Mouse (Mus musculus) c-Kit-negative CD71-positive TER-119-positive erythroid progenitor cells, embryonic 14.5 days (primary cell): Measurements from ENCODE around the gene Vmn1r51.
"Not testable (repeated sequence)": the region's sequence is repeated elsewhere in the genome, so short reads cannot be mapped to it uniquely, and the experiment has no call there.

Source experiments
- DNase-seq: peaks from one replicate; pipeline ENCODE4 v3.0.0-alpha.2; 2013; ENCODE audit warnings: low read depth, low spot score

The Vmn1r51 gene

DNA sequence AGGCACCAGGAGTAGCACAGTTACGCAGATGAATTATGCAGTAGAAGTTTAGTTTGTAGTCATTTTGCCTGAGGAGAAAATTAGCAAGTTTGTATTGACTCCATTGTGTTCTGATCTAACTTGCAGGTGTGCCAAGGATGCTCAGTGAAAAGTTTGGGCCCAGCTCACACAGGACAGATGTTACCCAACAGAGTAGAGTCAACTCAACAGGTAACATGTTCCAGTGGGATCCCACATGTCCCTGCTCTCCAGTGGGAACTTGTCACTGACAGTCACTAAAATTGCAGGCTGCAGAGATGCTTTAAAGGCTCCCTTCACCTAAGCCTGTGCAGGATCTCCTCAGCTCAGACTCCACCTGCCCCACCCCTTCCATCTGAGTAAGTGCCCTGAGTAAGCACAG lies at the start of gene Vmn1r51:
Vmn1r51 (plus strand) TSS at position 301 of the 400 bp plus-strand sequence.
- not testable (repeated sequence) for DNase-seq

- no peak for DNase-seq
Observed at GRCm38 (mm10) chr6:90078406-90078805, 44.0 kb upstream of the Vmn1r51 start, which contains the start of gene Vmn1r49. Gene Vmn1r49 (minus strand): TSS chr6:90078506.

DNA sequence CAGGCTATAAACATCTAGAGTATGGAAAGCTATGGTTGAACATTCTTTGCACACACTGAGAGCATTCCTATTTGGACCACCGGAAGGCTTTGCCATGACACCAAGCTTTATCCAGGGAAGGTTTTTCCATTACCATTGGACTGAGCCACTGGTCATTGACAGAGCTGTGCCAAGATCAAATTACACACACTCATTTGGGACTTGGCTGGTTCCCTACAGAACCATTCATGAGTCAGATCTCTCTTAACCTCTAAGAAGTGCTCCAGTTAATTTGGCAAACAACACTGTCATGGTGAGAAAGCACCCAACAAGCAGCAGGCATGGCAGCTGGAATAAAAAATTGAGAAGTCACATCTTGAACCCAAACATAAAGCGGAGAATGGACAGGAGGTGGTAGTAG lies 21.8 kb upstream of the Vmn1r51 start:
- no peak for DNase-seq

GRCm38 (mm10) chr6:90101130-90101529 lies 21.3 kb upstream of the Vmn1r51 start, which contains the start of gene Vmn1r50:
Gene Vmn1r50 (plus strand): TSS chr6:90101430.
- DNase-seq, result no peak

- no peak for DNase-seq
Observed at GRCm38 (mm10) chr6:90160139-90160538, 37.7 kb downstream of the Vmn1r51 start.

GRCm38 (mm10) chr6:90174508-90174907 lies 52.1 kb downstream of the Vmn1r51 start, which contains the start of gene Vmn1r52:
Gene Vmn1r52 (plus strand): TSS chr6:90174808.
- no peak for DNase-seq
